Mouse (Mus musculus): ENCODE results near the gene Scaf8. TPM values are rescaled to one million over a fixed set of nuclear protein-coding genes. Genes with fewer than 3 reads are reported as not detected.
"Not testable (repeated sequence)": the region's sequence is repeated elsewhere in the genome, so short reads cannot be mapped to it uniquely, and the experiment has no call there.

Scaf8 gene
- total and polyA plus RNA-seq, 3 experiments: 23.9 to 47.3 (median 30.7) TPM

- Histone ChIP-seq H3K36me3 (replicated peaks in 1 of 2; ENCODE audit: control insufficient read depth in 1 of 2, insufficient read depth in 1 of 2, low read length in 1 of 2) (peaks cover 16 to 68% of the 10 kb centered on the region in 2 experiments), H3K4me2 (ENCODE audit: insufficient read depth, low read depth, poor library complexity, severe bottlenecking) (no peak overlapping the region), H3K27me3 (replicated peaks) (no peaks in the 10 kb centered on the region), H3K4me3 (replicated peaks in 1 of 3; ENCODE audit: low read depth in 2 of 3, low read length in 2 of 3, poor library complexity in 1 of 3) (no peak overlapping the region), H3K79me2 (replicated peaks; ENCODE audit: control insufficient read depth, extremely low read depth, insufficient read depth, poor library complexity, severe bottlenecking) (peaks cover 14% of the 10 kb centered on the region), H3K9me3 (replicated peaks; ENCODE audit: low read length) (no peaks in the 10 kb centered on the region), H3K27ac (ENCODE audit: insufficient read depth, low read depth) (no peak overlapping the region), H3K4me1 (ENCODE audit: control insufficient read depth in 1 of 2, insufficient read depth in 2 of 2) (peaks cover 2 to 11% of the 10 kb centered on the region in 2 experiments; a peak in 3 of 4 replicates), H3K9ac (ENCODE audit: insufficient read depth, low read depth) (no peak overlapping the region)
- dilution Hi-C loops (cut with MboI; ENCODE audit: extremely low pct_ligation_motif_present, extremely low pct_unique_long_range_greater_than_20kb, low sequenced_read_pairs): no loop called here
- TF ChIP-seq ZNF384 (IDR thresholded peaks at IDR 0.05; ENCODE audit: low read depth, low read length) (no peak), BHLHE40 (IDR thresholded peaks at IDR 0.05; ENCODE audit: low read depth, low read length) (no peak), POLR2A (IDR thresholded peaks at IDR 0.05; ENCODE audit: low read depth, low read length) (no peak), CHD2 (IDR thresholded peaks at IDR 0.05; ENCODE audit: low read length) (no peak), RAD21 (IDR thresholded peaks at IDR 0.05; ENCODE audit: low read depth, low read length) (no peak), MAZ (IDR thresholded peaks at IDR 0.05; ENCODE audit: low read depth, low read length) (no peak), MXI1 (IDR thresholded peaks at IDR 0.05; ENCODE audit: low read depth, low read length) (no peak), TBP (conservative IDR thresholded peaks at IDR 0.05; ENCODE audit: low read depth, low read length) (no peak), NRF1 (IDR thresholded peaks at IDR 0.05; ENCODE audit: low read depth, low read length) (no peak), USF1 (IDR thresholded peaks at IDR 0.05; ENCODE audit: low read depth, low read length) (no peak), MEF2A (IDR thresholded peaks at IDR 0.05; ENCODE audit: borderline replicate concordance, low read depth, low read length) (no peak), MAX (IDR thresholded peaks at IDR 0.05; ENCODE audit: low read length) (no peak), MYC (IDR thresholded peaks at IDR 0.05; ENCODE audit: low read depth, low read length) (no peak)
- in situ Hi-C loops (cut with MboI; ENCODE audit: low pct_ligation_motif_present, low pct_unique_long_range_greater_than_20kb, low sequenced_read_pairs): no loop called here
- DNase-seq (ENCODE audit: extremely low read depth): no peak
Measured at GRCm38 (mm10) chr17:3149541-3149940, 34.8 kb downstream of the Scaf8 start.

- dilution Hi-C loops (cut with MboI; ENCODE audit: extremely low pct_ligation_motif_present, extremely low pct_unique_long_range_greater_than_20kb, low sequenced_read_pairs): not testable (repeated sequence)
Measured at GRCm38 (mm10) chr17:3150701-3151100, 35.9 kb downstream of the Scaf8 start.

GRCm38 (mm10) chr17:3151181-3151580, 36.4 kb downstream of the Scaf8 start:
- TF ChIP-seq JUND (conservative IDR thresholded peaks at IDR 0.05; ENCODE audit: low read depth, low read length): no peak
- TF ChIP-seq MAZ (IDR thresholded peaks at IDR 0.05; ENCODE audit: low read depth, low read length): no peak
- TF ChIP-seq MEF2A (IDR thresholded peaks at IDR 0.05; ENCODE audit: borderline replicate concordance, low read depth, low read length): no peak
- no peak for TF ChIP-seq MAFK (IDR thresholded peaks at IDR 0.05; ENCODE audit: insufficient replicate concordance, low read length)
- Histone ChIP-seq H3K27me3 (replicated peaks) (no peaks in the 10 kb centered on the region), H3K4me3 (replicated peaks in 1 of 3; ENCODE audit: low read depth in 2 of 3, low read length in 2 of 3, poor library complexity in 1 of 3) (no peak overlapping the region), H3K9me3 (replicated peaks; ENCODE audit: low read length) (no peaks in the 10 kb centered on the region), H3K9ac (ENCODE audit: insufficient read depth, low read depth) (no peak overlapping the region), H3K79me2 (replicated peaks; ENCODE audit: control insufficient read depth, extremely low read depth, insufficient read depth, poor library complexity, severe bottlenecking) (peaks cover 5% of the 10 kb centered on the region), H3K4me2 (ENCODE audit: insufficient read depth, low read depth, poor library complexity, severe bottlenecking) (no peak overlapping the region), H3K27ac (ENCODE audit: insufficient read depth, low read depth) (no peak overlapping the region), H3K4me1 (ENCODE audit: control insufficient read depth in 1 of 2, insufficient read depth in 2 of 2) (peaks cover 4 to 9% of the 10 kb centered on the region in 2 experiments), H3K36me3 (replicated peaks in 1 of 2; ENCODE audit: control insufficient read depth in 1 of 2, insufficient read depth in 1 of 2, low read length in 1 of 2) (peaks cover 16 to 63% of the 10 kb centered on the region in 2 experiments)
- no peak for DNase-seq (ENCODE audit: extremely low read depth)
- dilution Hi-C loops (cut with MboI; ENCODE audit: extremely low pct_ligation_motif_present, extremely low pct_unique_long_range_greater_than_20kb, low sequenced_read_pairs): no loop called here
- in situ Hi-C loops (cut with MboI; ENCODE audit: low pct_ligation_motif_present, low pct_unique_long_range_greater_than_20kb, low sequenced_read_pairs): no loop called here

More at GRCm38 (mm10) chr17:3150701-3151100, 35.9 kb downstream of the Scaf8 start:
- H3K27ac ChIP-seq (ENCODE audit: insufficient read depth, low read depth); in situ Hi-C loops (cut with MboI; ENCODE audit: low pct_ligation_motif_present, low pct_unique_long_range_greater_than_20kb, low sequenced_read_pairs); H3K79me2 ChIP-seq (replicated peaks; ENCODE audit: control insufficient read depth, extremely low read depth, insufficient read depth, poor library complexity, severe bottlenecking); H3K27me3 ChIP-seq (replicated peaks); H3K9ac ChIP-seq (ENCODE audit: insufficient read depth, low read depth); H3K4me2 ChIP-seq (ENCODE audit: insufficient read depth, low read depth, poor library complexity, severe bottlenecking); H3K9me3 ChIP-seq (replicated peaks; ENCODE audit: low read length); H3K4me1 ChIP-seq (ENCODE audit: control insufficient read depth in 1 of 2, insufficient read depth in 2 of 2); DNase-seq (ENCODE audit: extremely low read depth); H3K4me3 ChIP-seq (replicated peaks in 1 of 3; ENCODE audit: low read depth in 2 of 3, low read length in 2 of 3, poor library complexity in 1 of 3): not testable (repeated sequence)
- H3K36me3 ChIP-seq (replicated peaks in 1 of 2; ENCODE audit: control insufficient read depth in 1 of 2, insufficient read depth in 1 of 2, low read length in 1 of 2): peaks cover 11 to 64% of the 10 kb centered on the region in 2 experiments
